Mouse (Mus musculus) ES-Bruce4 (cell line): Measurements from ENCODE around the gene Dusp18. TPM values are rescaled to one million over a fixed set of nuclear protein-coding genes. Genes with fewer than 3 reads are reported as not detected.

Source experiments
- H3K27ac ChIP-seq: 2 replicates; pipeline ENCODE4 v1.5.1; 2012; ENCODE audit warnings: low read length, inconsistent platforms; ENCODE audit not compliant: insufficient read depth
- H3K27me3 ChIP-seq: 2 replicates; pipeline ENCODE4 v1.6.1; 2012; ENCODE audit warnings: mild to moderate bottlenecking, low read length, inconsistent platforms; ENCODE audit not compliant: control insufficient read depth, poor library complexity, insufficient read depth, severe bottlenecking
- H3K36me3 ChIP-seq: 2 replicates; pipeline ENCODE4 v1.6.1; 2012; ENCODE audit warnings: inconsistent platforms, mild to moderate bottlenecking, low read length, moderate library complexity; ENCODE audit not compliant: control insufficient read depth, poor library complexity, insufficient read depth, severe bottlenecking
- H3K4me1 ChIP-seq: one replicate; pipeline ENCODE4 v1.8.1; 2011; ENCODE audit warnings: low read length; ENCODE audit not compliant: control insufficient read depth, insufficient read depth
- H3K4me3 ChIP-seq: 2 replicates; pipeline ENCODE4 v1.5.1; 2011; ENCODE audit warnings: low read depth, mild to moderate bottlenecking, low read length
- H3K9ac ChIP-seq: 2 replicates; pipeline ENCODE4 v1.6.1; 2012; ENCODE audit warnings: low read depth, mild to moderate bottlenecking, inconsistent platforms; ENCODE audit not compliant: poor library complexity, severe bottlenecking
- H3K9me3 ChIP-seq: replicated peaks from 2 replicates; pipeline ENCODE4 v1.6.1; 2012; ENCODE audit warnings: mild to moderate bottlenecking, low read length, inconsistent platforms; ENCODE audit not compliant: control insufficient read depth, poor library complexity, insufficient read depth, severe bottlenecking
- CTCF ChIP-seq: IDR thresholded peaks from one replicate; pipeline ENCODE4 v1.8.1; 2011; ENCODE audit warnings: low read depth, low read length
- EP300 ChIP-seq: IDR thresholded peaks from 2 replicates; pipeline ENCODE4 v1.6.1; 2011; ENCODE audit warnings: low read depth, low read length; ENCODE audit not compliant: insufficient read depth
- POLR2A ChIP-seq: IDR thresholded peaks from one replicate; pipeline ENCODE4 v1.8.1; 2011; ENCODE audit warnings: low read length; ENCODE audit not compliant: insufficient read depth
- polyA plus RNA-seq: library from polyadenylated mRNA; stranded (reverse); fragments of >200 nt; gene quantifications from 2 replicates; pipeline ENCODE4 v1.2.4, GENCODE M21; 2011; ENCODE audit warnings: low read depth; ENCODE audit not compliant: missing spikeins, insufficient read depth, insufficient read length

Dusp18 gene
- polyA plus RNA-seq, 1 experiment: 3.3 TPM

GRCm38 (mm10) chr11:3859778-3860177 is 35.3 kb upstream of the Dusp18 start:
- Histone ChIP-seq H3K27me3 (0 out of 2 replicates have a peak, but pooled peaks cover 3% of the 10 kb centered on the region), H3K9ac (no peak overlapping the region), H3K27ac (no peak overlapping the region), H3K4me3 (no peak overlapping the region), H3K9me3 (no peaks in the 10 kb centered on the region), H3K36me3 (no peaks in the 10 kb centered on the region), H3K4me1 (no peaks in the 10 kb centered on the region)
- no peak for TF ChIP-seq EP300
- no peak for TF ChIP-seq POLR2A
- no peak for TF ChIP-seq CTCF

DNA sequence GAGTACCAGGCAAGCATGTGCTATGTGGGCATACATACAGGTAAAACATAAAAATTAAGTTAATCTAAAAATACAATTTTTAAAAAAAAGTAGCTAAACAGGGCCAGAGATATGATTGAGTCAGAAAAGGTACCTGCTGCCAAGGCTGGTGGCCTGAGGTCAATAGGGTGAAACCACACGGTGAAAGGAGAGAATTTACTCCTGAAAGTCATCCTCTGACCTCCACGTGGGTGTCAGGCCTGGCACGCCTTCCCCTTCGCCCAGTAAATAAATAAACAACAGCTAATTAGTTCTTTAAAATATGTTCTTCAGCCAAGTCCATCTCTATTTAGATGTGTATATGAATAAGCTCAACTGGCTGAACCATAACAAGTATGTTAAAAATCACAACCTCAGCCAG is 34.7 kb upstream of the Dusp18 start:
- H3K4me1 ChIP-seq: no peaks in the 10 kb centered on the region
- no peak overlapping the region for H3K27ac ChIP-seq
- no peak for TF ChIP-seq CTCF
- no peak for TF ChIP-seq POLR2A
- no peak for TF ChIP-seq EP300
- no peak overlapping the region for H3K4me3 ChIP-seq
- no peaks in the 10 kb centered on the region for H3K9me3 ChIP-seq
- H3K27me3 ChIP-seq: 0 out of 2 replicates have a peak, but pooled peaks cover 3% of the 10 kb centered on the region
- H3K36me3 ChIP-seq: no peaks in the 10 kb centered on the region
- H3K9ac ChIP-seq: no peak overlapping the region

DNA sequence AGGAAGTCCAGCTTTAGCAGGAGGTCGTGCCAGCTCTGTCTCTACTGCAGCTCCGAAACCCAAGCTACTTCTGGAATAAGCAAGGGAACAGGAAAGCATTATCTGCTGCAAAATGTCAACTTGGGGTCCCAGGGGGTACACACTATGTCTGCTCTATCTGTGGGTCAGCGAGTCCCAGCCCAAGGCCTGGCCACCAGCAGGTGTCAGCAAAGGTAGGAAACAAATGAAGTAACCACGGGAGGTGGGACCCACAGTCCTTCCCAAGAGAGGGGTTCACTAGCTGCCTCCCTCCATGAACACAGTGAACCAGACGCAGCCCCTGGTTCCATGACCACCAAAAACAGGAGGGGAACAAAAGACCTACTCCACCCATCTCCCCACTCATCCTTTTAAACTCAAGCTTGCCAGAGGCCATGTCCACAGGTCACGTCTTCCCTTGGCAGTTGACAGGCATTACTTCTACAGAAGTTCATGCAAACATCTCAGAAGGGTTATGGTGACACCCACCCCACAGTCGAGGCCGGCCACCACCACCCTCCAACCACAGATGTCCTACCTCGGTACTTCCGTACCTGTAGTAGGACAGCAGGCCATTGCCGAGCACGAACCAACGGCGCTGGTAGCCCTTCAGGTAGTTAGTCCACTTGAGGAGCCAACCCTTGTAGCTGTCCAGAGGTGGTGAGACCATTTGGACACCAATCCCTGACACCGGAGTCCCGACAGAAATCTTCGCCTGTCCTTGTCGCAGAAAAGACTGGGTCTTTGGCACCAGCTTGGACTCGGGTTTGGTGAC is 32.2 kb upstream of the Dusp18 start:
- peak; percentile 6 for TF ChIP-seq CTCF
- no peak for TF ChIP-seq EP300
- Histone ChIP-seq H3K9ac (no peak overlapping the region), H3K27ac (no peak overlapping the region), H3K4me3 (peak overlapping the region; percentile 65), H3K4me1 (no peaks in the 10 kb centered on the region), H3K9me3 (no peaks in the 10 kb centered on the region), H3K36me3 (no peaks in the 10 kb centered on the region), H3K27me3 (0 out of 2 replicates have a peak, but pooled peaks cover 3% of the 10 kb centered on the region)

DNA sequence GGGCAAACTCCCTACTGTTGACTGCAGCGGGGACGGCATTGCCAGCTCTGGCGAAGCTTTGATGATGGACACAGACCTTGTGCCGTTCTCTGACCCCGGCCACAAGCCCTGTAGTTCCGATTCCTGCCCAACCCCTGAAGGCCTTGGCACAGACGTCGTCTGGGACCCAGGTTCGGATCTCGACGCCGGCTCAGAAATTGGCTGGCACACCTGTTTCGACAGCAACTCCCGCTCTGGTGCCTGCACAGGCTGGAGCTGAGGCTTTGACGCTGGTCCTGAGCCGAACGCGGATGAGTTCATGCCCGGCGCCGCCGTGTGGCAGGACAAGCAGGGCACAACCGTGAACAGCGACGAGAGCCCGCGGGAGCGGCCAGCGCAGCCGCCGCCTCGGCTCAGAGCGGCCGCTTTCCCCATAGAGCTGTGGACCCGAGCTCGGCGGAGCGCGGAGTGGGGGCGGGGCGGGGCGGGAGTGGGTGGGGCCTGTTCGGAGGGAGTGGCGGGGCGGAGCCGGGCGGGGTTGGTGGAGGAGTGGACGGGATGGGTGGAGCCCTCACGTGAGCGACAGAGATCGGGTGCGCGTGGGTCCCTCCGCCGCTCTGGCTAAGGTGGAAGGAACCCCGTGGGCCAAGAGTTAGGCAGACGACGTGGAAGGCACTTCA is 31.5 kb upstream of the Dusp18 start, which contains the start of gene Osbp2:
Gene Osbp2 (minus strand): TSS at position 450 of the 659 bp plus-strand sequence.
- H3K27me3 ChIP-seq: 0 out of 2 replicates have a peak, but pooled peaks cover 3% of the 10 kb centered on the region
- H3K9ac ChIP-seq: peak within 1 kb of the TSS; percentile 20; the same call in 1 of the 2 replicates
- no peak within 1 kb of the TSS for H3K27ac ChIP-seq
- no peaks in the 10 kb centered on the region for H3K4me1 ChIP-seq
- H3K9me3 ChIP-seq: no peaks in the 10 kb centered on the region
- no peaks in the 10 kb centered on the region for H3K36me3 ChIP-seq
- TF ChIP-seq EP300: no peak
- TF ChIP-seq POLR2A: no peak
- TF ChIP-seq CTCF: no peak
- H3K4me3 ChIP-seq: peak within 1 kb of the TSS; percentile 65

DNA sequence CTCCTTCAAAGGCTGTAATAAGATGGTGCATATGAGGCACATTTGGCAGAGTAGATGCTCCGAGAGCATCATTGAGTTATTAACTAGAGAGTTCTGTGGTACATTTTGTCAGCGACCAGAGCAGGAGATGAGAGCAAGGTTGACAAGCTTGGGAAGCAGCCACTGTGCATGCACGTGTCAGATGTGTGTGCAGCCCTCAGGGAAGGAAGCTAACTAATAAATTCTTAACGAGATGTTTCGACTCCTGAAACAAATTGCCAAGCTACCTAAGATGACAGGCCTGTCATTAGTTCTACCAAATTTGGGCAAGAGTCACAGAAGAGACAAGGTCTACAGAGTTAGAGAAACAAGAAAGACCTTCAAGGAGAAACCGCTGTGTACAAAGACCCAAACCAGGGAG is 30.7 kb upstream of the Dusp18 start:
- Histone ChIP-seq H3K27me3 (0 out of 2 replicates have a peak, but pooled peaks cover 3% of the 10 kb centered on the region), H3K9ac (0 out of 2 replicates have a peak overlapping the region, but pooled peaks have one; percentile 20), H3K4me1 (no peaks in the 10 kb centered on the region), H3K36me3 (no peaks in the 10 kb centered on the region), H3K27ac (no peak overlapping the region), H3K4me3 (no peak overlapping the region), H3K9me3 (no peaks in the 10 kb centered on the region)
- TF ChIP-seq CTCF: no peak
- no peak for TF ChIP-seq EP300
- TF ChIP-seq POLR2A: no peak

DNA sequence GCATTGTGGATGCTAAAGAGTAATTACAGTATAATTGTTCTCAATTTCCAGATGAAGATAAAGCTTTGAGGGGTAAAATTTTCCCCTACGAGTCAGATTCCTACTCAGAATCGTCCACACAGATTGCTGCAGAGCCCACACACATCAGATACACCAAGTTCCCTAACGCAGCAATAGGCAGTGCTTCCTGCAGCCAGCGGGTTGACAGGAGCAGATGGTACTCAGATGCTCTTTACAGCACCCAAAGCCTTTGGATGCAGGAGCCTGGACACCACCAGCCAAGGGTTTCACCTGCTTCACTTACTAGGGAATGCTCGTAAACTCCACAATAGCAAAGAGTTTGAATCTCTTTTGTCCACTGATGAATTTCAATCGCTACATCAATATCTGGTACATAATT is 18.6 kb upstream of the Dusp18 start:
- H3K27me3 ChIP-seq: no peaks in the 10 kb centered on the region
- TF ChIP-seq CTCF (no peak), POLR2A (no peak), EP300 (no peak)
- H3K9me3 ChIP-seq: no peaks in the 10 kb centered on the region
- no peak overlapping the region for H3K4me3 ChIP-seq
- H3K36me3 ChIP-seq: no peaks in the 10 kb centered on the region
- no peak overlapping the region for H3K9ac ChIP-seq
- H3K27ac ChIP-seq: no peak overlapping the region
- no peaks in the 10 kb centered on the region for H3K4me1 ChIP-seq
